Mouse (Mus musculus) left cerebral cortex, postnatal 25 days (tissue): ENCODE measurements around the gene Gm10100. TPM values are rescaled to one million over a fixed set of nuclear protein-coding genes. Genes with fewer than 3 reads are reported as not detected.
"Not testable (repeated sequence)": the region's sequence is repeated elsewhere in the genome, so short reads cannot be mapped to it uniquely, and the experiment has no call there.

Source experiments
- DNase-seq, 2 experiments: peaks; one replicate each; pipeline ENCODE4 v3.0.0; 2022; ENCODE audit warnings: low spot score in 2 of 2, mixed read lengths in 1 of 2
- intact Hi-C: fragments of 180-260 bp; cut with DNase I; formaldehyde crosslinking; loops from one replicate; pipeline ENCODE4 v1.15.1; 2025
- total RNA-seq, 2 experiments: library from RNA; stranded (reverse); gene quantifications; 2 replicates each; pipeline ENCODE4 v1.2.3; 2021

Gene Gm10100
- total RNA-seq, result not detected

- no peak for DNase-seq
- intact Hi-C loops, result loop anchor here (5.0 kb wide), 2 partner anchors 151 to 211 kb away; no protein-coding TSS in a partner anchor
Measured at GRCm38 (mm10) chr10:77726186-77726585, at the start of gene Gm10100. Gene Gm10100 (plus strand): TSS chr10:77726486.

DNA sequence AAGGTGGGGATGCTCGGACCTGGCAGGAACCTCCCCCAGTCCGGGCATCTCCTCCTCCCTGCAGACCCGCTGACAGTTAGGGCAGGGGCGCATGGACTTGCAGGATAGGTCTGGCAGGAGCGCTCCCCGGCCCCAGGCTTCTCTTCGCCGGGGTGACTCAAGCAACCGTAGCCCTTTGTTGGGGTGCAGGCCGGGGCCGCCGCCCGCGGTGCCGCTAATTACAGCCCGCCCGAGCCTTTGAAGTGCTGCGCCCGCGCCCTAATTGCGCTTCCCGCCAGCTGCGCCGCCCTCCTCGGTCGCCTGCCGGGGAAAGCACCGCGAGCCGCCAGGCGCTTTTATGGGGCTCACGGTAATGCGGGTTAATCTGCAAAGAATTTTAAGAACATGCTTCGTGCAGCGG lies 48.7 kb upstream of the Gm10100 start:
- DNase-seq, result no peak
- intact Hi-C loops, result no loop called here

GRCm38 (mm10) chr10:77682994-77683393 lies 43.3 kb upstream of the Gm10100 start:
- peak in 1 of 2 experiments; percentile 64 for DNase-seq
- intact Hi-C loops, result no loop called here

- intact Hi-C loops, result no loop called here
- no peak for DNase-seq
Measured at GRCm38 (mm10) chr10:77684181-77684580, 42.1 kb upstream of the Gm10100 start.

DNA sequence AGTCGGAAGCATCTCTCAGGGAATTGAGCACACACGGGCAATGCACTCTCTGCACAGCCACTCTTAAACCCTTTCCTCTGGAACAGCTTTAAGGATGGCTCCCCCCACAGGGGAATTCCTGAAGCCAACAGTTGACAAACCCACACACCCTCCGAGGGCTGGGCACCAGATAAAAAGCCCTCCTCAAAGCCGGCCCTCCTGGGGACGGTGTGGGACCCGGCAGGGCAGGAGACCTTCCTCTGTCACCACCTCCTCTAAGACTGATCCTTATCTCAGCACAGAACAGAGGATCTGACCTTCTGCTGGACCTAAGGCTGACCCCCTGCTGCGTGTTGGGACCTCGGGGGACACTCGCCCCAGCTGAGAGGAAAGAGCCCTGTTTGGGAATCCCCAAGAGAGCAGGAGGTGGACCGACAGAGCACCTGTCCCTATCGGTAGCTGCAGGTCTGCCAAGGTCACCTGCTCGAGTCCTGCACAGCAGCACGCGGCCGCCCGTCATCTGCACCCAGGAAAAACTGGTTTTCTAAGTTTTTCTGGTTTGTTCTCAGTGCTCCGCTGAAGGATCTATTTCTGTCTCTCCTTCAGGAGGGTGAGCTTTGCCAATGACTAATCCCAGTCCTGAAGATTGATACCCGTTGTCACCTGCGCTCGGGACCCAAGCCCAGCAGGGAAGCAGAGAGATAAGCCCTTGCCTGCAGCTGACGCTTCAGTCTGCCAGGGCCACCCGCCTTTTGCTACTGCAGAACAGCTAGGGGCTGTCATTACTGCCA lies 40.2 kb upstream of the Gm10100 start, which contains the start of gene Tspear:
Gene Tspear (plus strand): TSS at position 675 of the 770 bp plus-strand sequence.
- no peak for DNase-seq
- intact Hi-C loops, result no loop called here

GRCm38 (mm10) chr10:77687021-77687420 lies 39.3 kb upstream of the Gm10100 start:
- intact Hi-C loops, result no loop called here
- no peak for DNase-seq

DNA sequence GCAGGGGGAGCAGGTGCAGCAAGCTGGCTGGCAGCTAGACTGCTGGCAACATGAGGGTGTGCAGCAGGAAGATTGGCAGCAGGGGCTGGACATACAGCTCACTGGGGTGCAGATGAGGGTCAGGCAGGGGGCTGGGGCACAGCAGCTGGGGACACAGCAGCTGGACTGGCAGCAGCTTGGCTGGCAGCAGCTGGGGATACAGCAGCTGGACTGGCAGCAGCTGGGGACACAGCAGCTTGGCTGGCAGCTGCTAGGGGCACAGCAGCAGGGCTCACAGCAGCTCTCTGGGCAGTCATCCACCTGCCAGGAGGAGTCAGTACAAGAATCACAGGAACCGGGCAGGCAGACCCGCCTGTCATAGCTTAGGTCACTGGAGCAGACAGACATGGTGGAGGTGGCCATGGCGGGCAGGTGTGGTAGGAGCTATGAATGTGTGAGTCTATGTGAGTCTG lies 35.9 kb upstream of the Gm10100 start, which contains the start of gene Gm19402:
Gene Gm19402 (minus strand): TSS at position 402 of the 452 bp plus-strand sequence.
- DNase-seq, intact Hi-C loops: not testable (repeated sequence)

DNA sequence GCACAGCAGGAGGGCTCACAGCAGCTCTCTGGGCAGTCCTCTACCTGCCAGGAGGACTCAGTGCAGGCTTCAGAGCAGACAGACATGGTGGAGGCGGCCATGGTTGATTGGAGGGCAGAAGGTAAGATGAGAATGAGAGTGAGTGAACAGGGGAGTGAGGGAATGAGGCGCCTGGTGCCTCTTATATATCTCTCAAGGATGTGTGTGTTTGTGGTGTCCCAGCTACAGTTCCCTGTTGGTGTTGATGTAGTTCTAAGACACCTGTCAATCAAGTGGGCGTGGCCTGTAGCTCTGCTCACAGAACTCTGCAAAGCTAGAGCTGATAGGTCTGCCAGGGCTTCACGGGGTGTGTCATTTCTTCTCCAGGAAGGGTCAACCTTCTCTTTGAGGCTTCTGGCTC lies 29.2 kb upstream of the Gm10100 start, which contains the start of gene Gm9508:
Gene Gm9508 (minus strand): TSS at position 101 of the 400 bp plus-strand sequence.
- intact Hi-C loops, result no loop called here
- DNase-seq, result no peak

DNA sequence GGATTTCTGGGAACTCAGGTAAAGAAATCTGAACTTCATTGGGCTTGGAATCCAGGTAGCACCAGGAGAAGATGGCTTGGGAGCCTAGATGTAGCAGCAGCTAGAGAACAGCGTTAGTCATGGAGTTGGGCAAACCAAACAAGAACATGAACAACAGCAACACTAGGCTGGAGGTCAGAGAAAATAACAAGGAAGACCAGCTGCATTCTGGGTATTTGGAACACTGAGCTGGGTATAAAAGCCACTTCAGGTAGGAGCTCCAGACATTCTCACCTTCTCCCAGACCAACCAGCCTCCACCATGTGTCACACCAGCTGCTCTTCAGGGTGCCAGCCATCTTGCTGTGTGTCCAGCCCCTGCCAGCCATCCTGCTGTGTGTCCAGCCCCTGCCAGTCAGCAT lies 20.0 kb upstream of the Gm10100 start, which contains the start of gene Gm10272:
Gene Gm10272 (plus strand): TSS at position 301 of the 400 bp plus-strand sequence.
- DNase-seq, result no peak
- intact Hi-C loops, result no loop called here

- intact Hi-C loops, result no loop called here
- DNase-seq, result no peak
Measured at GRCm38 (mm10) chr10:77709831-77710230, 16.5 kb upstream of the Gm10100 start.

DNA sequence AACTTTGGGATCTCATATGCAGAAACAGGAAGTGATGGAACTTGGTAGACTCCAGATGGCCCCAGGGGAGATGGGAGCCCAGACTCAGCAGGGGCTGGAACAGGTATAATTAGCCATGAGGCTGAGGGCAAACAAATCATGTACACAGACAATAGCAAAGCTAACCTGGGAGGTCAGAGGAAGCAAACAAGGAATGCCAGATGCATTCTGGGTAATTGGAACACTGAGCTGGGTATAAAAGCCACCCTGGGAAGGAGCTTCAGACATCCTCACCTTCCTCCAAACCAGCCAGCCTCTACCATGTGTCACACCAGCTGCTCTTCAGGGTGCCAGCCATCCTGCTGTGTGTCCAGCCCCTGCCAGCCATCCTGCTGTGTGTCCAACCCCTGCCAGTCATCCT lies 15.1 kb upstream of the Gm10100 start, which contains the start of gene Gm10024:
Gene Gm10024 (plus strand): TSS at position 301 of the 400 bp plus-strand sequence.
- DNase-seq, intact Hi-C loops: not testable (repeated sequence)

- intact Hi-C loops, result no loop called here
- DNase-seq, result no peak
Measured at GRCm38 (mm10) chr10:77713734-77714133, 12.6 kb upstream of the Gm10100 start.

- intact Hi-C loops, result no loop called here
- no peak for DNase-seq
Measured at GRCm38 (mm10) chr10:77715507-77715906, 10.8 kb upstream of the Gm10100 start, which contains the start of gene Gm10142. Gene Gm10142 (plus strand): TSS chr10:77715807.

DNA sequence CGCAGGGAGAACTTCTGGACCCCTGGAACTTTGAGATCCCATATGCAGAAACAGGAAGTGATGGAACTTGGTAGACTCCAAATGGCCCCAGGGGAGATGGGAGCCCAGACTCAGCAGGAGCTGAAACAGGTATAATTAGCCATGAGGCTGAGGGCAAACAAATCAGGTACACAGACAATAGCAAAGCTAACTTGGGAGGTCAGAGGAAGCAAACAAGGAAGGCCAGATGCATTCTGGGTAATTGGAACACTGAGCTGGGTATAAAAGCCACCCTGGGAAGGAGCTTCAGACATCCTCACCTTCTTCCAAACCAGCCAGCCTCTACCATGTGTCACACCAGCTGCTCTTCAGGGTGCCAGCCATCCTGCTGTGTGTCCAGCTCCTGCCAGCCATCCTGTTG lies 6.0 kb upstream of the Gm10100 start, which contains the start of gene Krtap12-1:
Gene Krtap12-1 (plus strand): TSS at position 301 of the 400 bp plus-strand sequence.
- intact Hi-C loops, DNase-seq: not testable (repeated sequence)

- intact Hi-C loops, result loop anchor here (5.0 kb wide), 2 partner anchors 152 to 212 kb away; no protein-coding TSS in a partner anchor
- DNase-seq, result no peak
Measured at GRCm38 (mm10) chr10:77724855-77725254, 1.4 kb upstream of the Gm10100 start.

GRCm38 (mm10) chr10:77728280-77728679 lies 2.0 kb downstream of the Gm10100 start:
- no peak for DNase-seq
- intact Hi-C loops, result loop anchor here (5.0 kb wide), 2 partner anchors 149 to 209 kb away; no protein-coding TSS in a partner anchor

DNA sequence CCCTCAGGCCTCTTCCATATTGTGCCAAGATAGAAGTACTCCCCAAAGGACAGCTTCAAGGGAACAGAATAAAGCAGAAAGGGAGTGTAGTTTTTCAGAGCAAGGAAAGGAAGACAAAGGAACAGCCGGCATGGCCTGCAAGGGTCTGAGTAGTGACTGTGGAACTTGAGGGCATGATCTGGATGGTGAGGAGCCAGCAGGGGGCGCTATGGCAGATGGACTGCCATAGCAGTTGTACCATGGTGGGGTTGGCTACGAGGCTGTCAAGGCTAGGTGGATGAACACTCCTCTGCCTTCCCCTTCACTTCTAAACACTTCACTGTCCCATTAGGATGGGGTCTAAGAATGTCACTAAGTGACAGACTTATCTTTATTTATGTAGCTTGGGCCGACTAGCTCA lies 3.0 kb downstream of the Gm10100 start:
- no peak for DNase-seq
- intact Hi-C loops, result loop anchor here (5.0 kb wide), 2 partner anchors 148 to 208 kb away; no protein-coding TSS in a partner anchor

DNA sequence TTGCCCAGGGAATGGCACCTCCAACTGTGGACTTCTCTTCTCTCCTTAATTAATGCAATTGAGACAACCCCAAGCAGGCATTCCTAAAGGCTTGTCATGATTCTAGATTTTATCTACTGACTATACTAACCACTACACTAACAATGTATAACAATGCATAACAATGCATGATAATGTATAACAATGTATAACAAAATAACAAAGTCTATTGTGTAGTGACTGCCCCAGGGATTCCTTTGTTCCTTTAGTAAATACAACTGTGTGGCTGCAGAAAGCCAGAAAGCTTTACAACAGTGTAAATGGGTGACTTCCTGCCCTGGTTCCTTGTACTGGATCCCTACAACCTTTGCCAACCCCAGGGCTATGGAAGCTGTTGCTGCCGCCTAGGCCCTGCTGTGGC lies 9.6 kb downstream of the Gm10100 start:
- intact Hi-C loops, result no loop called here
- no peak for DNase-seq

GRCm38 (mm10) chr10:77738929-77739328 lies 12.6 kb downstream of the Gm10100 start:
- DNase-seq, result no peak
- intact Hi-C loops, result no loop called here

- intact Hi-C loops, DNase-seq: not testable (repeated sequence)
Measured at GRCm38 (mm10) chr10:77741924-77742688, 15.8 kb downstream of the Gm10100 start, which contains the start of gene Gm18596. Gene Gm18596 (minus strand): TSS chr10:77742638.
